Mouse (Mus musculus): ENCODE measurements around the gene Kctd10.

Kctd10 gene

DNA sequence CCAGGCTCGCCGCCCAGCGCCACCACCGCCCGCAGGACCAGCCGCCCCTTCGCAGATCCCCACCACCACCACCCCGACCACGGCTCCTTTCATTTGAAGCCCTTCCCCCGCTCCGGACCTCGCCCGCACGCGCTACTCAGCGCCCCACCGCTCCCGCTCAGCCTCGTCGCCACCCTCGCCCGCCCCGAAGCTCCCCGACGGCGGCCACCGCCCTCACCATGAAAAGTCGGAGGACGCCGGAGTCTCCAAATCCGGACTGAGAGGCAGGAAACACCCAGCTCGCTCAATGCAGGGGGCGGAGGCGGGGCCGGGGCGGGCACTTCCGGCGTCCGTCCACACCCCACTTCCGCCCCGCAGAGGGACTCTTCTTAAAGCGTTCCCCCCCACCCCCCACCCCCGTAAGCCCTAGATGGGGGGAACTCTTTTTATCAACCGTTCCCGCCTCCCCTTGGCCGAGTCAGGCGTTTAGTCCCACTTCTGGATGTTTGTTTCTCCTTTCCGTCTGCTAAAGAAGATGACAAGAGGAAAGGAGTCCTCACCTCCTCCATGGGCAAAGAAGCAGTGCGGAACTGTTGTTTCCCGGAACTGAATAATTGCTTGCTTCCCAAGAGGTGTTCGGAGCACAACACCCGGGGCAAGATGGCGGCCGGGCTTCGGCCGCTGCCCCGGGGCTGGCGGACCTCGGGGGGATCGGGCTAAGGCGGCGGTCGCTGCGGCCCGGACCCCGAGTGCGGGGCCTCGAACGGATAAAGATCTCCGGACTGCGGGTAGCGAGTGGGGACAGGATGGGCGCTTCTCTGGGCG, at the start of gene Kctd10, which contains the start of gene Ube3b:
Gene Kctd10, minus strand, starts transcription at position 300 of the 804 bp plus-strand sequence.
Gene Ube3b, plus strand, starts transcription at position 399 of the 804 bp plus-strand sequence.
- peak; percentile 94 for DNase-seq

DNA sequence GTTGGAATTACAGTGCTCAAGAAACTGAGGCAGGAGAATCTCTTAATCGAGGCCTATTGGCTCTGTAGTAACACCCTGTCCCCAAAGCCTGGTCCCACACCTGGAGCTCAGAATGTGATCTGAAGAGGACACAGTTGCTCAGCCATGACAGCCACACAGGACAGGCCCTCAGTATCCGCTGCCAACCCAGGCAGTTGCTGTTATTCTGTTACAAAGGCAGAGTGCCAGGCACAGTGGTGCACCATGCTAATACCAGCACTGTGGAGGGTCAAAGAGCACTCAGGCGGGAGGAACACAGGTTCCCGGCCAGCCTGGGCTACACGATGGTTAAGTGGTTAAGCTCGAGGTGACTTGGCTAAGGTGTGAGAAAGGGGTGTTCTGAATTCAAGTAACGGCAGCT, 49.5 kb upstream of the Kctd10 start:
- DNase-seq, result no peak

DNA sequence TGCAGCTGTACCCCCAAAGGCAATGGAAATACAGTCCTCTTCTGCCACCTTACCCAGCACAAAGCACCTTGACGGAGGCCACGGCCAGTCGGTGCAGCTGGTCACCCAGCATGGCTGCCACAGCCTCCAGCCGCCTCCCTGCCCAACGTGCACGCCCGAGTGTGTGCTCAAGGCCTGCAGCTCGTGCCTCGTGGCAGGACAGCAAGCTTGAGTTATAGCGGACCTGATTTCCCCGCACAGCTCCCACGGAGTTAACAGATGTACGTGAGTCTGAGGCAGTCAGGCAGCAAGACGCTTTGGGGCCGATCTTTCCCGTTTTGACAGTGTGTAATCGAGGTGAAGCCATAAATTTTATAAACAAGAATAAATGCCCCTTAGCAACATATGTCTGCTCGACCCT, 48.3 kb upstream of the Kctd10 start:
- no peak for DNase-seq

DNA sequence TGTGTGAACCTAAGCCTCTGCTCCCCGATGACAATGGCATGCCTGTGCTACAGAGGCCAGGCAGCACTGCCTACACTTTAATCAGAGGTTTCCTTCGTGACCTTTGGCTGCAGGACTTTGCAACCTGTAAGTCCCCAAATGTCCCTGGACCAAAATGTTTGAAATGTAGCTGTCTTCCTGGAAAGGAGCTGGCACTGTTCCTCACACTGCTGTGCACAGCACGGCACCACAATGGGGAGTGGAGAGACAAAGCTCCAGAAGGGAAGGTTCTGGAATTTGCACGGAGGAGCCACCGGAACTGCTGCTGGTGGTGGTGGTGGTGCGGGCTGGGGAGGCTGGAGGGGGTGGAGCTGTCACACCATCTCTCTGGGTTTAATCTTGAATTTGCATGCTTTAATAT, 46.4 kb upstream of the Kctd10 start:
- no peak for DNase-seq

DNA sequence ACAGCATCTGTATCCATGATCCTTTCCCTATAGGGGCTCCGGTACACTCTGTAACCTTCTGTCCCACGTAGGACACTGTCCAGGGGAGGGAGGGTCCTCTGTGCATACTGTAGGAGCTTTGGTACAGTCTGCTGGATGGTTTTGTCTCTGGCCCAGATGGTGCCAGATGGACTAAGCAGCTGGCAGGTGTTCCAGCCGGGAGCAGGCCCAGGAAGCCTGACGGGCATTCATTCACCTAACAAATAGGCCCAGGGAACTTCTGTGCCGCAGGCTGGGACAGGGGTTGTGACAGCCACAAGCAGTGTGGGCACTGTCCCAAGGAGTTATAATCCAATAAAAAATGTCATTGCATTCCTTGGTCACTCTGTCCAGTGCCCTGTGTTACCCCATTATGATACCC, 43.7 kb upstream of the Kctd10 start:
- DNase-seq, result no peak

DNA sequence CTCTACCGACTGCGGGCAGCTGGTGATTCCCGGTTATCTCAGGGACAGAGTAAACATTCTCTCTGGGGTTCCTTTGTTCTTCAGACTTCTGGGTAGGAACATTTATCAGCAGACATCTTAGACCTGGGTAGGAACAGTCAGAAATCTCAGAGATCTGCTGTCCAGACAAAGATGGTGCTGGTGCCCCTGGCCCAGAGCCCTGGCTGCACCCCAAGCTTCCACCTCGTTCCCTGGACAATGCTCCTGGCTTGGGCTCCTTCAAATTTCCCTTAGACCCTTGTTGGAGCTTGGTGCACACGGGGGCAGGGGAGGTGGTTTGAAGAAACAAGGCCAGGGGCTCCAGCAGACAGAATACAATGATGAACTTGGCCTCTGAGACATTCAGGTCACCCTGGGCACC, 42.3 kb upstream of the Kctd10 start:
- no peak for DNase-seq

DNA sequence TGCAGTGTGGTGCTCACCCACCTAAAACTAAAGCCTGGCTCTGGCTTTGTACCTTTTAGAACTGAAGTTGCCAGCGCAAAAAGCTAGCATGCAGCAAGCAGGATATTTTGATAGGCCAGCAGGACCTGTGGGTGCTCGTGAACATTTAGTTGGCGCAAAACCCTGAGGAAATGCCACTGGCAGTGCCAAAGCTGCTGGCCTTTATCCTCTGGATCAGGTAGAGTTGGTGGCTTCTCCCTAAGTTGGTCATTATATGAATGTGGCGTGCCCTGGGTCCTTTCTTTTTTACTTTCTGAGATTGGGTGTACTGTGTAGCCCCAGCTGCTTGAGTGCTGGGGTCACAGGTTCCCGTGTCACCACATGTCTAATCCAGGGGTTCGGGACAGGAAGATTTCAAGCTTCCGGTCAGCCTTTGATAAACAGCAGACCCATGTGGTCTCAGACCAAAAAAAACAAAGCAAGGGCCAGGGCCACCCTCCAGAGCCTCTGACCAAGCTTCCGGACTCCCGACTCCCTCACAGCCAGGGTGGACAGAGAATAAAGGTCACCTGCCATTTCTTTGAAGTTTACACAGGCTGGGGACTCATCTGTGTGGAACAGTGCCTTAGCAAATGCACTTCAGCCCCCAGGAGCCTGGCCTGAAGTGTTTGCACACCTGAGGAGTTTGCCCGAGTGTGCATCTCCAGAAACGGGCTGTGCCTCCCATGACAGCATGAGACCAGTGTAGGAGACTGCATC, 41.4 kb upstream of the Kctd10 start:
- DNase-seq, result no peak

DNA sequence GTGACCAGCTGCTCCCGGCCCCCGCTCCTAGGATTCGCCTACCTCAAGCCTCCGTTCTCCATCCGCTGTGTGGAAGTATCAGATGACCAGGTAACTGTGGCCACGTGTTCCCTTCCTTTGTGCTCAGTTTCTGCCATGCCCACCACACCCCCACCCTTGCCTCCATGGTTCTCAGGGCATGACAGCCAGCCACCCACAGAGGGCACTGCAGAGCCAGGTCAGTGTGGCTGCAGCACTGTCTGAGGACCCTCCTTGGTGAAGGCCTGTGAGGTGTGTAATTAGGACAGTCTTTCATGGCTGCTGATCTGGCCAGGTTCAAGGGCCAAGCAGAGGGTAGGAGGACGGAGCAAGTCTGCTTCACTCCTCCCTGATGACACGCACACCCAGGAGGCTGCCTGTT, 38.2 kb upstream of the Kctd10 start:
- DNase-seq, result peak; percentile 37

DNA sequence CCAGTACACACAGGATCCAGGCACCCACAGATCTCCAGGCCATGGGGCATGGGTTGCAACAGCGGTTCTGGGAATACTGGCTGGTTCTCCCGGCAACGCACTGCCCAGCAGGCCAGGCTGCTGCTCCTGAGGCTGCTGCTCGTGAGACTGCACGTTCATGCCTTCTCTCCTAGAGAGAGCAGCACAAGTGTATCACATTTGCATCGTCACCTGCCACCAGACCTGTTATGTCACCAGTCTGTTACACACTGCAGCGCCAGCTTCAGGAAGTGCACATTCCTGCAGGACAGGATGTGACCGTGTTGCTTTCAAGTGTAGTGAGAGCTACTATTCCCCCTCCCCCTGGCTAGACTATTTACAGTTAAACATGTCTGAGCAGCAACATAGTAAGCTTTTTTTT, 36.5 kb upstream of the Kctd10 start:
- no peak for DNase-seq

DNA sequence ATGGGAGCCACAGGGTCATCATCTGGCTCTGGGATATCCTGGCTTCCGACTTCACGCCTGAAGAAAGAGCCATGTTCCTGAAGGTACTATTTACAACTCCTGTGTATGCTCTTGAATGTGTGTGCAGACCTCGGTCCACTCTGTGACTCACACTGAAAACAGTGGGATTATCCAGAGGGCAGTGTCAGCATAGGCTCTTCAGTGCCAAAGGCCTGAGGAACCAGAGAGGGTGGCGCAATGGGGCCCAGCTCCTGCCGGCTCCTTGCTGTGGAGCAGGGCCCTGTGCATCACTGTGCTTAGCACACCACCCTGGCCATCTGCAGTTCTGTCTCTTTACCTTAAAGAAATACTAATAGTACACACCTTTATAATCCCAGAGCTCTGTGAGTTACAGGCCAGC, 35.3 kb upstream of the Kctd10 start:
- no peak for DNase-seq

DNA sequence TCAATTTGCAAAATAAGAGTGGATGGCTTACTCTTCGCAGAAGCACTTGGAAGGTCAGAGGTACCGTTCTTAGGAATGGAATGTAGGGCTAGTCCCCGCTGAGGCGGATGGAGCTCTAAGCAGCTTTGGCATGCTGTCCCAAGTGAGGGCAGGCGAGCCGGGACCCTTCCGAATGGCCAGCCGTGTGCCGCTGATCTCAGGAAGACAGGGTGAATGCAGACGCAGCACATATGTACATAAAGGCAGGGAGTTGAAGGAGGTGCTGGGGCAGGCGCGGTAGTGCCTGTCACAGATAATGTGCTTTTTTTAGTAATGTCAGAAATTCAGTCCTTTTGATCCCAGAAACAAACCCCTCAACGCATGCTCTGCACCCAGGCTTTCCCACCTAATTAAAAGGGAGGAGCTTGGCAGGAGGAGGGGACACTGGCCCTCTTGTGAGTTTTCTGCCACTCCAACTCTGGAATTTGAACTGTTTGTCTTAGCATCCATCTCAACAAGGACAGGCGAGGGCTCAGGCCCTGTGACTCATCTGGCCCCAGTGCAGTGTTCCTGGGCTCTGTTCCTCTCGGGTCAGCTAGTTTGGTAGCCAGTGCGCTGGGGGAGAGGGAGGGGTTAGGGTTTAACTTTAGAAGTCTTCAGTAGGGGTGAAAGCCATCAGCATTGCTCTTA, 32.9 kb upstream of the Kctd10 start:
- DNase-seq, result peak; percentile 49

DNA sequence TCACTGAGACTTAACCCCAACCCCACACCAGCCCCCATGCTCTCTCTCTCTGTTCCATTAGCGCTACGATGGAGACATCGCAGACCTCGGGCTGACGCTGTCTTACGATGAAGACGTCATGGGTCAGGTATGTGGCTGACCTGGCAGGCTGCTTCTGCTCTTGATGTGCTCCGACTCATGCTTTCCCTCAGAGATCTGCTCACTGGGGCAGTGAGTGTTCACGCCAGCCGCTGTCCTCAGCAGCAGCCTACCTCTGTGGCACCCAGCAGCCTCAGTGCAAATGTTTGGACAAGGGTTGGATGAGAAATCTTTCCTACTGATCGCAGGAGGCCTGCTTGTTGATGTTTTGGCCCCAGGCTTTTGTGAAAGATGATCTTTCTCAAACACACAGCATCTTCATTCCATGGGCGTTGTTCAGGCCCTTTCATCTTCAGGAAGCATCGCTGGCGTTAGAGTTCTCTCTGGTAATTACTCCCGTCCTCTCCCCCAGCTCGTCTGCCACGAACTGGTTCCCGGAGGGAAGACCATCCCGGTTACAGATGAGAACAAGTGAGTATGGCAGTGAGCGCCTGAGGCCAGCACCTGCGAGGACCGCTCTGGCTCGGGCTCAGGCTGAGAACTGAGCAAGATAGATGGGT, 32.2 kb upstream of the Kctd10 start:
- DNase-seq, result no peak

DNA sequence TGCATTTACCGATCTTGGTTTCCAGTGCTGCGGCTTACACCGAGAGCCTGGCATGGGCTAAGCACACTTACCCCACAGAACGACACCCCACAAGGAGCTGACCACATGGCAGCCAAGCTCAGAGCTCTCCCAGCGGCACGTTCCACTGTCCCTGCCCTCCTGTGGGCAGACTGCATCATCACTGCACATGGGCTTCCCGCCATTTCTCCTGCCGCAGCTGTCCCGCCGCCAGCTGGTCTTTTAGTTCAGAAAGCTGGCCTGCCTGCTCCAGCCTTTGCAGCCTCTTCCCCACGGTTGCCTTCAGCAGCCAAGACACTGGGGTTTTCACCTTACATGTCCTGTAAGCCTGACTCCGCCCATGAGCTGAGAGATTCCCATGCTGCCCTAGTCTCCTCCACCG, 30.1 kb upstream of the Kctd10 start:
- DNase-seq, result no peak

DNA sequence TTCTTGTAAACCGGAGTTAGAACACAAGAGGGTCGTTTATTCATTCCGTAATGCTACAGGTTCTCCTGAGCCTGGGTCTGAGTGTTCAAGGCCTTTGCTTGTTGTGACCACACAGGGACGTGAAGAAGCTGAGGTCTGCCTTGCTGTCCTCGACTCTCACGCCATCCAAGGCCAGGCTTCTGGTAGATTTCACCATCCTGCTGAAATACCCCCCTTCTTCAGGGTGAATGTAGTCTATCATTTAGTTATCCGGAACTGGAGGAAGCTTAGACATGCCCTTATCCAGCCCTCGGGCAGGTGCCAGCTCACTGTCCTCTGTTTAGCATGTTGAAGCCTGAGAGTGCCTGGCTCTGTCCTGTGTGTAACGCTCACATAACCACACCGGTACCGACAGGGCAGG, 28.5 kb upstream of the Kctd10 start:
- no peak for DNase-seq

DNA sequence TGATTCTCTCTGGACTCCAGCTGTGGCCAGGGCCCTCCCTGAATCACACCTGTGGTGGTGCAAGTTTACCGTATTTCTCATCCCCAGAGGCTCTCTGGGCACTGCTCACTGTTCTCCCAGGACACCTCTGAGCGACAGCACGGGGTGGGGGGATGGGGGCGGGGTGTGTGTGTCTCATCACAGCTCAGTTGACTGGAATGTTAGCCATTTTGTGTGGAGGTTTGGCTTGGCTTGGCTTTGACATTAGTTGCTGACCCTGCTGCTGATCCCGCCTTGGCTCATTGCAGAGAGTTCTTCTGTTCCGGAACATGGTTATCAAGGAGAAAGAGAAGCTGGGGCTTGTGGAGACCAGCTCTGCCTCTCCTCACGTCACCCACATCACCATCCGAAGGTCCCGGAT, 27.5 kb upstream of the Kctd10 start:
- no peak for DNase-seq

DNA sequence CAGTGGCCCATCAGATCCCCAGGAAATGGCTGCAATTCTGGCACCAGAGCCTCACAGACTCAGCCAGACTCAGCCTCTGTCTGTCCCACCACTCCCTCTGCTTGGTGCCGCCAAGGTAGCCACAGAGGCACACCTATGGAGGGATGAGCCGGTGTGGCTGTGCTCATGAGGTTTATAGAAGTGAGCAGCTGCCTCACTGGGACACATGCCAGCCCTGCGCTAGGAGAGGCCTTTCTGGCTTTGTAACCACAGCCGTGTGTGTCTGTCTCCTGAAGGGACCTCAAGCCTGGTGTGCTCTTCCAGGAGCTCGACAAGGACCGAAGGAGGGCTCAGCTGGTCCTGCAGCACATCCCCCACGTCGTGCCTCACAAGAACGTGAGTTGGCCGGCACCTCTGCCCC, 27.0 kb upstream of the Kctd10 start:
- no peak for DNase-seq

DNA sequence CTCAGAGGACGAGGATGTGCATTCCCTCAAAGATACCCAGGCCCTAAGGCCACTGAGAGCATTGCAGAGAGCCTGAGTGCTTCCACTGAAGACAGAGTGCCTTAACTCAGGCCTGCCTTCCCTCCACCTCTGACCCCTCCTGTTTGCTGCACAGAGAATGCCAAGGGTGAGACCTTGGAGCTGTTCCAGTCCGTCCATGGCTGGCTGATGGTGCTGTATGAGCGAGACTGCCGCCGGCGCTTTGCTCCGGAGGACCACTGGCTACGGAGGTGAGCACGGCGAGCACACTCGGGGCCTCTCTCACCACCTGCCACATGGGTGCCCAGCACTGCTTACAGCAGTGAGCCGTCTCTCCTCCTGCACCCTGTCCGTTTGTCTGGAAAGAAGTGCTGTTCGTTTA, 26.3 kb upstream of the Kctd10 start:
- DNase-seq, result no peak

DNA sequence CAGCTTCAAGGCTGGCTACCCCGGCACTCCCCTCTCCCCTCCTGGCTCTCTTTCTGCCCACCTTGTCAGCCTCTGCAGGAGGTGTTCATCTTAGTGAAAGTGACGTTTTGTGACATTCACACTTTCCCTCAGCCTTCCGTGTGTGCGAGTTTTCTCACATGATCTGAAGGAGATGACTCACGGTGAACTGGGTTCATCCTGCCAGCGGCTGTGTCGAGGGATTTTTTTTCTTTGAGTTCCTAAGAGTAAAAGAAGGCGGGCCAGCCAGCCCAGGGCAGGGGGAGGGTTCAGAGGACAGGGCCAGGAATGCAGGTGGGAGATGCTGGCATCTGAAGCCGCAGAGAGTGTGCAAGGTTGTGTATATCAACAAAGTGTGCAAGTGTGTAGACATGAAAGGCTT, 12.9 kb upstream of the Kctd10 start:
- DNase-seq, result no peak

DNA sequence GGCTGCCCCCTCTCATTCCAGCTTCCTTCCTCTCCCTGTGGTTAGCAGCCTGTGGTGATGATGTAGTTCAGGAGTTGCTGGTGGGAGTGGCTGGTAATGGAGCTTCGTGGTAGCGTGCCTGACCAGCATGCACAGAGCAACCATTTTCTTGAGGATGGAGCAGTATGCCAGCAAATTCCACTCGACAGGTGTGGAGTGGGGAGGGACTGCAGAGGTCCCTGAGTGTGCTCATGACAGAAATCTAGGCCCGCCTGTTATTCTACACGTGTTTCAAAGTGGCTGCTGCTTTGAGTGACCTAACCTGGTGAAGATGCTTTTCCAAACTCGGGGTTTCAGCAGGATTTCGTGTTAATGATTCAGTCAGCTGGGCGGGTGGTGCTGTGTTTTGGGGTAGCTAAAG, 4.1 kb upstream of the Kctd10 start:
- no peak for DNase-seq

DNA sequence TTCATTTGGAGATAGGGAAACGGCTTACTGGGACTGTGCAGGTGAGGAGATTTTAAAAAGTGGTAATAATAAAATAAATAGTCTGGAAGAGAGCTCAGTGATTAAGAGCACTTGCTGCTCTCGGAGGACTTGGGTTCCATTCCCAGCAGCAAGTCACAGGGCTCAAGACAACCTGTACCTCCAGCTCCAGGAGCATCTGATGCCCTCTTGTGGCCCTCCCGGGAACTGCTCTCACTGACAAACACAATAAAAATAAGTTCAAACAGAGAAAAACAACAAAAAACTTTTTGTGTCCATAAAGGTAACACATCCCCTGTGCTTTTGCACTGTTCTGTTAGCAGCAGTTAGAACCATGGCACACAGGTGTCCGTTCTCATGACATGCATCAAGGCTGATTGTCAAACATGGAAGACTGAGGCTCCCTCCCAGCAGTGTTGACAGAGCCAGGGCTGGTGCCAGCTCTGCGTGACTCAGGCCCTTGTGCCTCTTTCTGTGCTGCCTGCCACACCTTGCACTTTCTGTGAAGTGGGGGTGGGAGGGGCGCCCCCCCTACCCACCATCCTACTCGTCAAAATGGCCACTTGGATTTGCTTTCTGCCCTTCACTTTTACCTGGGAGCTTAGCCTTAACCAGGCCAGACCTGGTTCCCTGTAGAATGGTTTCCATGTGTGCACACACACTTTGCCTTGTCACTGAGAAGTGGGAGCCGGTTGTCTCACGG, 3.0 kb upstream of the Kctd10 start:
- DNase-seq, result peak; percentile 74

DNA sequence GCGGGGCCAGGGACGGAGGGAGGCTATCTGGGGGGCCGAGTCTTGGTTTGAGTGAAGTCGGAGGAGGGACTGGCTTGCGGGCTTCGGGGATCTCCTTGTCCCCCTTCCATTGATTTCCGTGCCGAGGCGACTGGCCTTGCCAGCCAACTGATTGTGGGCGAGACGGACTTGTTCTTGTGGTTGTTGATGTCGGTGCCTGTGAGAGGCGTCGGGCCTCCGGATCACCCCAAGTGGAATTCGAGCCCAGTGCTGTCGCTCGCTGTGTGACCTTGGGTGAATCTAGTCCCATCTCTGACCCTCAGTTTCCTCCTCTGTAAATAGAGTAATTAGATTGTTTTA, 674 bp upstream of the Kctd10 start:
- no peak for DNase-seq

DNA sequence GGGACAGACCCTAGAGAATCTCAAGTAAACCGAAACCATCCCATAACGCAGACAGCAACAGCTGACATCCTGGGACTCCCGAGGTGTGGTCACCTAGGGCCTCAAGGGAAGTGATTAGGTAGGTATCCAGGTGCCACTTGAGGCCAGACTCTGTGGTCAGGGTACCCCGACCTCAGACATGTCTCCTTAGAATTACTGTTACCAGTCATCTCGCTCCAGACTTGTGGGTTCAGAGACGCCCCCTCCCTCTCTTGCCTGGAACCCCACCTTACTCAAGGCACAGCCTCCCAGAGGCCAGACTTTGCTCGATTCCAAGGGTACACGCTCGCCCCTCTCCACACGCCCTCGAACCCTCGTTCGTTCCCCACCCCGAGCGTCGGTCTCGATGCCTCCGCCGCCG, 545 bp downstream of the Kctd10 start:
- no peak for DNase-seq

DNA sequence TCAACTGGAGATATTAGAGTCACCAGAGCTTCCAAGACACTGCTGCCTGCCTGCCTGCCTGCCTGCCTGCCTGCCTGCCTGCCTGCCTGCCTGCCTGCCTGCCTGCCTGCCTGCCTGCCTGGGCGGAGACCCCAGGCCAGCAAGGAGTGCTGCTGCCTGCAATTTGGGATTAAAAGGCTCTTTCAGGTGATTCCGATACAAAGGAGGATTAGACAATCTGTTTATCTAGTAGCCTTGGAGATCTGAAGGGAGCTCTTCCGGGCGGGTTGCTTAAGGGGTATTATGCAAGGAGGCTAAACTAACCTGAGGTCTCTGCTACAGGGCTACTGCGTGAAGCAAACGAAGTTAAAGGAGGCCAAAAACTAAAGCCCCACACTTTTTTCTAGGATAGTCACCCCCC, 1.4 kb downstream of the Kctd10 start:
- DNase-seq, result no peak

All from kidney, postnatal 10 days (tissue).